Mouse (Mus musculus) E14TG2a.4 (cell line): ENCODE data around the gene Synj1.

Experiments
- CTCF ChIP-seq: conservative IDR thresholded peaks from 2 replicates; pipeline ENCODE4 v1.5.1; 2014; ENCODE audit warnings: low read length
- NANOG ChIP-seq: IDR thresholded peaks from 2 replicates; pipeline ENCODE4 v1.6.1; 2014; ENCODE audit warnings: borderline replicate concordance, low read length, mixed read lengths
- POU5F1 ChIP-seq: IDR thresholded peaks from 2 replicates; pipeline ENCODE4 v1.6.1; 2014; ENCODE audit warnings: low read length, borderline replicate concordance

- TF ChIP-seq CTCF: no peak
- TF ChIP-seq POU5F1: no peak
- TF ChIP-seq NANOG: no peak
Measured at GRCm38 (mm10) chr16:90892081-90892480, 119.0 kb downstream of the Synj1 start.
